Mouse (Mus musculus): Measurements from ENCODE around the gene Comt. TPM values are rescaled to one million over a fixed set of nuclear protein-coding genes. Genes with fewer than 3 reads are reported as not detected.

Comt gene
- polyA plus RNA-seq, 1 experiment: 96.2 TPM

DNA sequence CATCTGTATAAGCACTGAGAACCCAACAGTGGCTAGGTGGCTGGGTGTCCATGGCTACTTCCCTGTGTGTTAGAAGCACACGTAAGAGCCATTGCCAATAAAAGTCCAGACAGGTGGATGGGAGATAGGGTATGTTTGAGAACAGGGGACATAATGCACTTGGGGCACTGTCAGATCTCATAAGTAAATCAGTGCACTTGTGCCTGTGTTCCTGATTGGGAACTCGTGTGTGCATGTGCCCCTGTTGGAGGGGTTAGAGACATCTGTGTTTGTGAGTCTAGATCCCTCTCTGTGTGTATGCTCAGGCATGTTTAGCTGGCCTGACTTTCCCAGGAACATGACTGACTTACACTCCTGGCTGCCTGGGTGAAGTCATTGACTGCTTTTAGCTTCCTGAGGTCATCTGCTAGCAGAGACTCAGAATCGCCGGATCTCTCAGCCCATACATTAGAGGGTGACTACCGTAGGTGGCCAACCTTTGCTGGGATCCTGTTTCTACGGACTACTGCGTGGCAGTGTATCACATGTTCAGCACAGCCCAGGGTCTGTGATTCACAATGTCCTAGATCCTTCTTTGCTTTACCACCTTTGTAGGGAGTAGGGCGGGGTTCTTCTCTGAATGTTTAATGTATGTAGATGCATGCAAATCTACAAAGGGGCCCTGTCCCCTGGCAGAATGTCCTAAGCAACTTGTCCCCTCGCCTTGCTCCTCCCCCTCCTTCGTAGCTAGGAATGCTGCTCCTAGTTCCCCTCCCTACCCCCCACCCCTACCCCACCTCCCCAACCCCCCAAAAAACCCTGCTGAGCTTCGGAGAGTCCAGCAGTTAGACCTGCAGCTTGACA, 31.7 kb downstream of the Comt start:
- H3K36me3 ChIP-seq (ENCODE audit: control insufficient read depth, insufficient read depth): no peaks in the 10 kb centered on the region
- TF ChIP-seq CEBPB (IDR thresholded peaks at IDR 0.05; ENCODE audit: low read depth) (no peak), MYOD1 (IDR thresholded peaks at IDR 0.05; ENCODE audit: control insufficient read depth, insufficient read length, low read depth) (peak; percentile 37)
- no peaks in the 10 kb centered on the region for H3K79me3 ChIP-seq (ENCODE audit: low read depth)
- no peaks in the 10 kb centered on the region for H3K79me2 ChIP-seq (ENCODE audit: control insufficient read depth, insufficient read depth)
- no peaks in the 10 kb centered on the region for H3K27me3 ChIP-seq (ENCODE audit: control insufficient read depth, insufficient read depth, insufficient read length)
- no peak overlapping the region for H3K4me3 ChIP-seq (ENCODE audit: insufficient read depth, poor library complexity, severe bottlenecking)
- no peak overlapping the region for H3ac ChIP-seq (ENCODE audit: control insufficient read depth, insufficient read length, low read depth)

GRCm38 (mm10) chr16:18394056-18394455, 32.6 kb downstream of the Comt start:
- no peak overlapping the region for H3ac ChIP-seq (ENCODE audit: control insufficient read depth, insufficient read length, low read depth)
- H3K36me3 ChIP-seq (ENCODE audit: control insufficient read depth, insufficient read depth): no peaks in the 10 kb centered on the region
- H3K27me3 ChIP-seq (ENCODE audit: control insufficient read depth, insufficient read depth, insufficient read length): no peaks in the 10 kb centered on the region
- H3K4me3 ChIP-seq (ENCODE audit: insufficient read depth, poor library complexity, severe bottlenecking): no peak overlapping the region
- H3K79me3 ChIP-seq (ENCODE audit: low read depth): no peaks in the 10 kb centered on the region
- TF ChIP-seq USF1 (IDR thresholded peaks at IDR 0.05; ENCODE audit: low read depth) (no peak), MYOD1 (IDR thresholded peaks at IDR 0.05; ENCODE audit: control insufficient read depth, insufficient read length, low read depth) (no peak), MAX (IDR thresholded peaks at IDR 0.05) (no peak), CTCF (IDR thresholded peaks at IDR 0.05; ENCODE audit: control insufficient read depth, insufficient read depth, insufficient read length) (no peak), MYOG (IDR thresholded peaks at IDR 0.05; ENCODE audit: control insufficient read depth, extremely low read depth, insufficient read length) (no peak), FOSL1 (IDR thresholded peaks at IDR 0.05; ENCODE audit: insufficient read depth, low read length, poor library complexity, severe bottlenecking) (no peak), CEBPB (IDR thresholded peaks at IDR 0.05; ENCODE audit: low read depth) (no peak)
- H3K79me2 ChIP-seq (ENCODE audit: control insufficient read depth, insufficient read depth): no peaks in the 10 kb centered on the region

GRCm38 (mm10) chr16:18393595-18393994, 33.1 kb downstream of the Comt start:
- Histone ChIP-seq H3K4me3 (ENCODE audit: insufficient read depth, poor library complexity, severe bottlenecking) (no peak overlapping the region), H3K36me3 (ENCODE audit: control insufficient read depth, insufficient read depth) (no peaks in the 10 kb centered on the region), H3K79me2 (ENCODE audit: control insufficient read depth, insufficient read depth) (no peaks in the 10 kb centered on the region), H3K79me3 (ENCODE audit: low read depth) (no peaks in the 10 kb centered on the region), H3K27me3 (ENCODE audit: control insufficient read depth, insufficient read depth, insufficient read length) (no peaks in the 10 kb centered on the region), H3ac (ENCODE audit: control insufficient read depth, insufficient read length, low read depth) (no peak overlapping the region)
- TF ChIP-seq CTCF (IDR thresholded peaks at IDR 0.05; ENCODE audit: control insufficient read depth, insufficient read depth, insufficient read length): no peak
- TF ChIP-seq MAX (IDR thresholded peaks at IDR 0.05): no peak
- TF ChIP-seq FOSL1 (IDR thresholded peaks at IDR 0.05; ENCODE audit: insufficient read depth, low read length, poor library complexity, severe bottlenecking): no peak
- TF ChIP-seq MYOD1 (IDR thresholded peaks at IDR 0.05; ENCODE audit: control insufficient read depth, insufficient read length, low read depth): no peak
- TF ChIP-seq MYOG (IDR thresholded peaks at IDR 0.05; ENCODE audit: control insufficient read depth, extremely low read depth, insufficient read length): no peak
- TF ChIP-seq USF1 (IDR thresholded peaks at IDR 0.05; ENCODE audit: low read depth): no peak
- no peak for TF ChIP-seq CEBPB (IDR thresholded peaks at IDR 0.05; ENCODE audit: low read depth)

DNA sequence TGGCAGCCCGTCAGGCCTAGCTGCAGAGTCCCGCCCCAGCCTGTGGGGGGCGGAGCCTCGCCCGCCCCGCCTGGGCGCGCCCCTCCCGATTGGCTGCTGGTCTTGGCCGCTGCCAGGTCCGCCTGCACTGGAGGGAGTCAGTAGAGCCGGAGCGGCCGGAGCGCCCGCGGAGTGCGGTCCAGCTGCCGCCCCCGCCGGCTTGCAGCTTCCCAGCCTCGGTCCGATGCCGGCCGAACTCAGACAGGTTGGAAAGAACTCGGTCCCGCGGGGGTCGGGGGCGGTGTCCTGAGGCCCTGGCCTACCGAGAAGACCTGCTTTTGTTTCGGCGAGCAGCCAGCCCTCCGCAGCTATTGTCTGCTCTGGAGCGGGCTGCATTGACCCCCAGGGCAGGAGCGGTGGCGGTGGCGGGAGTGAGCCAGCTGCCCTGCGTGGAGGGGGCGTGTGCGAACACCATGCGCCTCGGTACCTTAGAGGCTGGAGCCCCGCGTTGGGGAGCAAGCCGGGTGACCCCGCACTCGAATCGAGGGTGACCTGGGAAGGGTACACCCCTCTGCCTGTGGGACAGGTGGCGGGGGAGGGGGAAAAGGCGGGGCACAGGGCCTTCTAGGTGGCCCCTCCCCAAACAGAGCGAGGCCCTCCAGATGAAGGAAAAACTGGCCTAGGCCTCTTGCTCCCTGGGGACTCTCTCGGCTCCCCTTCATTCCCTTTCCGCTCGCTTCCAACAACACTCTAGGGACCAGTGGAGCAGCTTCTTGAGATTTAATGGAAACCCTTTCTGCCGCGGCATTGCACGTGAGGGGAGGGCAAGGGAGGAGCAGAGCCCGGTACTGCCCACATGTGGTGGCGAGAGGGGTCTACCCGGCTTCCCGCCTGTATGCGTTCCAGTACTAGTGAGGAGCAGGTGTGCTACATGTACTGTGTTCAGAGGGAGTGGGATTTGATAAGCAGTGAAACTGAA, 33.9 kb downstream of the Comt start:
- Histone ChIP-seq H3K79me2 (ENCODE audit: control insufficient read depth, insufficient read depth) (no peaks in the 10 kb centered on the region), H3K27me3 (ENCODE audit: control insufficient read depth, insufficient read depth, insufficient read length) (no peaks in the 10 kb centered on the region), H3K36me3 (ENCODE audit: control insufficient read depth, insufficient read depth) (no peaks in the 10 kb centered on the region), H3K79me3 (ENCODE audit: low read depth) (no peaks in the 10 kb centered on the region), H3ac (ENCODE audit: control insufficient read depth, insufficient read length, low read depth) (peak overlapping the region; percentile 23), H3K4me3 (ENCODE audit: insufficient read depth, poor library complexity, severe bottlenecking) (peak overlapping the region; percentile 23)
- TF ChIP-seq CTCF (IDR thresholded peaks at IDR 0.05; ENCODE audit: control insufficient read depth, insufficient read depth, insufficient read length) (no peak), FOSL1 (IDR thresholded peaks at IDR 0.05; ENCODE audit: insufficient read depth, low read length, poor library complexity, severe bottlenecking) (no peak), MYOG (IDR thresholded peaks at IDR 0.05; ENCODE audit: control insufficient read depth, extremely low read depth, insufficient read length) (no peak), MYOD1 (IDR thresholded peaks at IDR 0.05; ENCODE audit: control insufficient read depth, insufficient read length, low read depth) (no peak), CEBPB (IDR thresholded peaks at IDR 0.05; ENCODE audit: low read depth) (no peak), MAX (IDR thresholded peaks at IDR 0.05) (no peak), USF1 (IDR thresholded peaks at IDR 0.05; ENCODE audit: low read depth) (no peak)

DNA sequence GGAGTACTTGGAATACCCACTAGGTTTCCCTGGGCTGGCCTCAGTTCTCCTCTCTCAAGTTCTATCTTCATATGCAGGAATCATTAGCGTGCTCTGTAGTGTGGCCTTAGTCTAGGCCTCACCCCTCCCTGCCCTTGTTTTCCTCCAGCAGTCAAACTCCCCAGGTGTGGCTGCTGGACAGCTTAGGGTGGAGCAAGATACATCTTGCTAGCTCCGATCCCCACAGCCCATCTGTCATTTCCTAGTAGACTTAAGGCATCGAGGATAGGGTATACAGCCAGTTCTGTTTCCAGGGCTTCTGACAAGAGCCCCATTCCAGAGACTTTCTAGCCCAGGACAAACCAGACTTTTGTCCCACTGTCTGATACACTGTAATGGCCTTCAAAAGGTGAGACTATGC, 34.9 kb downstream of the Comt start:
- Histone ChIP-seq H3K36me3 (ENCODE audit: control insufficient read depth, insufficient read depth) (no peaks in the 10 kb centered on the region), H3K27me3 (ENCODE audit: control insufficient read depth, insufficient read depth, insufficient read length) (no peaks in the 10 kb centered on the region), H3K4me3 (ENCODE audit: insufficient read depth, poor library complexity, severe bottlenecking) (no peak overlapping the region), H3K79me2 (ENCODE audit: control insufficient read depth, insufficient read depth) (no peaks in the 10 kb centered on the region), H3K79me3 (ENCODE audit: low read depth) (no peaks in the 10 kb centered on the region), H3ac (ENCODE audit: control insufficient read depth, insufficient read length, low read depth) (no peak overlapping the region)
- TF ChIP-seq MYOG (IDR thresholded peaks at IDR 0.05; ENCODE audit: control insufficient read depth, extremely low read depth, insufficient read length): no peak

Data from C2C12 (cell line).